Mouse (Mus musculus) midbrain, embryonic 16.5 days (tissue): Measurements from ENCODE around the gene Mlip. TPM values are rescaled to one million over a fixed set of nuclear protein-coding genes. Genes with fewer than 3 reads are reported as not detected.
A peak's percentile ranks its signal among the peaks of the same experiment; 100 is the strongest.
"Not testable (repeated sequence)": the region's sequence is repeated elsewhere in the genome, so short reads cannot be mapped to it uniquely, and the experiment has no call there.

Source experiments
- ATAC-seq: fragments of 200-750 bp; cut with Nextera tagmentation; 2 replicates; pipeline ENCODE4 v1.8.0; 2017; ENCODE audit warnings: moderate TSS enrichment
- H3K27ac ChIP-seq: fragments of 300-500 bp; sonication (generic); 2 replicates; pipeline ENCODE4 v1.5.1; 2014; ENCODE audit warnings: mild to moderate bottlenecking, low read length, mixed read lengths
- H3K27me3 ChIP-seq: fragments of 300-500 bp; sonication (generic); 2 replicates; pipeline ENCODE4 v1.6.1; 2014; ENCODE audit warnings: low read depth, low read length, mixed read lengths; ENCODE audit not compliant: control insufficient read depth, insufficient read depth
- H3K36me3 ChIP-seq: fragments of 300-500 bp; sonication (generic); 2 replicates; pipeline ENCODE4 v1.6.1; 2014; ENCODE audit warnings: mild to moderate bottlenecking, low read length, moderate library complexity, mixed read lengths; ENCODE audit not compliant: control insufficient read depth, insufficient read depth
- H3K4me1 ChIP-seq: fragments of 300-500 bp; sonication (generic); 2 replicates; pipeline ENCODE4 v1.6.1; 2014; ENCODE audit warnings: mild to moderate bottlenecking, low read length, mixed read lengths; ENCODE audit not compliant: control insufficient read depth, insufficient read depth
- H3K4me2 ChIP-seq: fragments of 300-500 bp; sonication (generic); 2 replicates; pipeline ENCODE4 v1.6.1; 2014; ENCODE audit warnings: mild to moderate bottlenecking, low read length, mixed read lengths
- H3K4me3 ChIP-seq: fragments of 300-500 bp; sonication (generic); 2 replicates; pipeline ENCODE4 v1.5.1; 2014; ENCODE audit warnings: low read depth, mild to moderate bottlenecking, low read length, moderate library complexity, mixed read lengths
- H3K9ac ChIP-seq: fragments of 300-500 bp; sonication (generic); 2 replicates; pipeline ENCODE4 v1.6.1; 2014; ENCODE audit warnings: low read depth, low read length, mixed read lengths
- H3K9me3 ChIP-seq: fragments of 300-500 bp; sonication (generic); replicated peaks from 2 replicates; pipeline ENCODE4 v1.6.1; 2014; ENCODE audit warnings: mild to moderate bottlenecking, low read length, mixed read lengths; ENCODE audit not compliant: control insufficient read depth, poor library complexity, severe bottlenecking
- WGBS: fragments of 180-500 bp; shearing (Covaris S2); extraction: QIAGEN DNeasy Blood & Tissue Kit; methylation state at CpG from one replicate; pipeline ENCODE4 v1.1.7; 2014; 5-methylcytosine and 5-hydroxymethylcytosine counted together
- polyA plus RNA-seq: library from polyadenylated mRNA; unstranded; fragments of >200 nt; fragmentation: Nextera tagmentation; extraction: Ambion mirVana; gene quantifications from 2 replicates; pipeline ENCODE4 v1.2.1, GENCODE M21; 2015

Mlip gene
- polyA plus RNA-seq, 1 experiment from 2014 or later = 1.8 TPM

DNA sequence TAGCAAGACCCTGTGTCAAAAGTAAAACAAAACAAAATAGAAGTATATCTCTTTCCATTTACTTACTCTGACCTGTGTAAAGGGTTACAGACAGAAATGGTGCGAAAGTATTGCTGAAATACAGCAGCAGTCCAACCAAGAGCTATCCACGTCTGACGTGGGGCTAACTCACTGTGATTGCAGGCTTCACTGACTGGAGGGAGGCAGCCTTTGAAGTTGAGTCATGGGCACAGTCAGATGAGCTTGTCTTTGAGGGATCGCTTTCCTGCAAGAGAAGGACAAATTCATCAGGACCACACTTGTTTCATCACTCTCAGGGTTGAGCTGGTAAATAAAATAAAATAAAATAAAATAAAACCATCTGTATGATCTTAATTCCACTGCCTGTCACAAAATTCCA, 31.2 kb upstream of the Mlip start:
- no peaks in the 10 kb centered on the region for H3K4me1 ChIP-seq
- no peak overlapping the region for H3K27ac ChIP-seq
- H3K4me3 ChIP-seq = no peak overlapping the region
- no peaks in the 10 kb centered on the region for H3K36me3 ChIP-seq
- no peak overlapping the region for H3K9ac ChIP-seq
- no peaks in the 10 kb centered on the region for H3K9me3 ChIP-seq
- no peaks in the 10 kb centered on the region for H3K27me3 ChIP-seq
- no peak overlapping the region for H3K4me2 ChIP-seq
- ATAC-seq = no peak
- WGBS = 69% methylated on average over 4 of the region's 4 CpGs

DNA sequence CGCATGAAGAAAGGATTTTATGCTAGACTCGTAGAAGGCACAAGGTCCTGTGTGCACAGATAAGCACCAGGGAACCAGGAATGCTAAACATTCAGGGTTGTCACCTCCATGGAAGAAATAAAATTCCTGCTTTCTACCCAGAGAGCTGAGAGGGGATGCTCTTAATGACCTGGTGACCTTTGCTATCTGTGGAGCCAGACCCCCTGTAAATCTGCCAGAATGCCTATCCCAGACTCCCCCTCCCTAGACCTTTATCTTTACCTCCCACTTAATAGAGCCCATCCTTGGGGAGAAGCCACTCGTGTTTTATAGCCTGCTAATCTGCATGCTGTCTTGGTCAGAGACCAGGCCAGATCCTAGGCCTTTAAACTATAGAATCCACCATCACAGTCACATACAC, 29.7 kb upstream of the Mlip start:
- Histone ChIP-seq H3K9me3 (no peaks in the 10 kb centered on the region), H3K36me3 (no peaks in the 10 kb centered on the region), H3K4me3 (no peak overlapping the region), H3K4me1 (no peaks in the 10 kb centered on the region), H3K4me2 (no peak overlapping the region), H3K9ac (no peak overlapping the region), H3K27me3 (no peaks in the 10 kb centered on the region), H3K27ac (no peak overlapping the region)
- ATAC-seq = no peak
- WGBS = 40% methylated on average over 3 of the region's 3 CpGs

DNA sequence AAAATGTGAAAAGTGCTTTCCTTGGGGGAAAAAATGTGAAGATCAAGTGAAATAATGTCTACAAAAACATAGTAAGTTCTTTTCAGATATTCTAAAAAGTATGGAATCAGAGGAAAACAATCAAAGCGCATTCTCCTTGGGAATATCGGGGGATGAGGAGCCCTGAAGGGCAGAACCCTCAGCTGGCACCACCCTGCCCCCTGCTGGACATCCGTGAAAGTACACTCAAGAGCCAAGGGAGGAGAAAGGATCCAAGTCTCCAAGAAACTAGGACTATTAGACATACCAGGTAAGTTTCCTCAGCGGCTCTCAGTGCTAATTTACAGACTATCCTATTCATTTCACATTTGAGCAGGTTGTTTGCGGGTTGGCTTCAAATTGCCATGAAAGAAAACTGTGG, 28.8 kb upstream of the Mlip start:
- H3K4me3 ChIP-seq = no peak overlapping the region
- H3K27ac ChIP-seq = no peak overlapping the region
- H3K27me3 ChIP-seq = no peaks in the 10 kb centered on the region
- no peaks in the 10 kb centered on the region for H3K36me3 ChIP-seq
- 14% methylated on average over 5 of the region's 5 CpGs for WGBS
- H3K4me1 ChIP-seq = no peaks in the 10 kb centered on the region
- H3K4me2 ChIP-seq = no peak overlapping the region
- no peaks in the 10 kb centered on the region for H3K9me3 ChIP-seq
- ATAC-seq = no peak
- no peak overlapping the region for H3K9ac ChIP-seq

DNA sequence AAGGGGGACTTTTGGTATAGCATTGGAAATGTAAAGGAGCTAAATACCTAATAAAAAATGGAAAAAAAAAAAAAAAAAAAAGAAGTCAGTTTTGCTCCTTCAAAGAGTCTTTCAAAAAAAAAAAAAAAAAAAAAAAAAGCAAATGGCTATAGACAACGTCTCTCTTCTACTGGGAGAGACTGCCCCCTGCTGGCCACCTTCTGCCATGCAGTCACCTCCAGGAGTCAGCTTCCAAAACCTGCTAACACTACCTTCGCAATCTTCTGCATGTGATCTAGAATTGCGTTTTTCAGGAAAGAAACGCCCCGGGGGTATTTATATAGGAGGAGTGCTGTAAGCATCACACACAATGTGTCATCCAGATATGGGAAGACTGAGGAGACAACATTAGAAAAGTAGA, 26.9 kb upstream of the Mlip start:
- no peak for ATAC-seq
- H3K4me1 ChIP-seq = no peaks in the 10 kb centered on the region
- 35% methylated on average over 5 of the region's 5 CpGs for whole genome bisulfite sequencing

GRCm38 (mm10) chr9:77377696-77378095, 24.9 kb upstream of the Mlip start:
- no peaks in the 10 kb centered on the region for H3K36me3 ChIP-seq
- no peaks in the 10 kb centered on the region for H3K4me1 ChIP-seq
- H3K4me2 ChIP-seq = no peak overlapping the region
- no peak overlapping the region for H3K4me3 ChIP-seq
- no peak overlapping the region for H3K27ac ChIP-seq
- ATAC-seq = no peak
- H3K27me3 ChIP-seq = no peaks in the 10 kb centered on the region
- H3K9ac ChIP-seq = no peak overlapping the region
- WGBS = 50% methylated on average over 10 of the region's 10 CpGs
- H3K9me3 ChIP-seq = no peaks in the 10 kb centered on the region

More for the DNA sequence above, 26.9 kb upstream of the Mlip start:
- Histone ChIP-seq H3K36me3 (no peaks in the 10 kb centered on the region), H3K27me3 (no peaks in the 10 kb centered on the region), H3K27ac (no peak overlapping the region), H3K4me2 (no peak overlapping the region), H3K4me3 (no peak overlapping the region), H3K9ac (no peak overlapping the region), H3K9me3 (no peaks in the 10 kb centered on the region)

DNA sequence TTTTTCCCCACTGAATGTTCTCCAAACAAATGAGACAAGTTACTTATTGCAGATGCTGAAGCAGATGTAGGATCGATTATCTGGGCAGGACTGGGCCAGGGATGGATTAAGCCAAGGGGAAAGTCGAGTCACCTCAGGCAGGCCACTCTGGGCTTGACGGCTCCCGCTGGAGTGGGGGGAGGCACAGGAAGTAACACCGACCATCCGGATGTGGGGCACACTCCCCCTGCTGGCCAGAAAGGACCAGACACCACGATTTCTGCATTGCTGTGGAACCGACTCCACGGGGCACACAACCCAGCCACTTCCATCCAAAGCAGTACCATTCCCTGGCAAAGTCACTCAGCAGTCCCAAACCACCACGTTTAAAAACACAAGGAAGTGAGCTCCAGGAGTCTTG, 24.3 kb upstream of the Mlip start:
- H3K27me3 ChIP-seq = no peaks in the 10 kb centered on the region
- no peak overlapping the region for H3K4me2 ChIP-seq

DNA sequence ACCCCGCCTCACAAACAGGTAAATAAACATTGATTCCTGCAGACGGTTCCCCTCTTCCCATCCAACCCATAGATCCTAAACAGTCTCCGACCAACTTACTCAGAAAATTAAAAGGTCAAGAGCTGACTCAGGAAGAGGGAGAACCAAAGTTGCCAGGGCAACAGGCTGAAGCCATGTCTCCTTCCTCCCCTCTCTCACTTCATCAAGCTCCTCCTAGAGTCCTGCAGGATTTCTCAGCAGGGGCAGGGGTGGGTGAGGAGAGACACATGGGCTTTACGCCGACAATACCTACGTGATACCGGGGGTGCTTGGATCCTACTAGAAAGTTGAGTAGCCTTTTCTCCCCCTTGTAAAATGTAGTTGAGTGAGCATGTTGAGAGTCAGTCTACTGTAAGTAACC, 23.8 kb upstream of the Mlip start:
- WGBS = 86% methylated on average over 7 of the region's 7 CpGs
- Histone ChIP-seq H3K27ac (no peak overlapping the region), H3K36me3 (no peaks in the 10 kb centered on the region), H3K9ac (no peak overlapping the region), H3K4me2 (no peak overlapping the region), H3K9me3 (no peaks in the 10 kb centered on the region), H3K4me3 (no peak overlapping the region), H3K4me1 (no peaks in the 10 kb centered on the region), H3K27me3 (no peaks in the 10 kb centered on the region)
- no peak for ATAC-seq

More for the DNA sequence above, 24.3 kb upstream of the Mlip start:
- no peaks in the 10 kb centered on the region for H3K36me3 ChIP-seq
- no peak overlapping the region for H3K27ac ChIP-seq
- no peak overlapping the region for H3K9ac ChIP-seq
- H3K9me3 ChIP-seq = no peaks in the 10 kb centered on the region
- WGBS = 68% methylated on average over 10 of the region's 10 CpGs
- H3K4me1 ChIP-seq = no peaks in the 10 kb centered on the region
- no peak for ATAC-seq
- no peak overlapping the region for H3K4me3 ChIP-seq

- Histone ChIP-seq H3K27me3 (no peaks in the 10 kb centered on the region), H3K4me1 (no peaks in the 10 kb centered on the region), H3K27ac (no peak overlapping the region), H3K4me2 (no peak overlapping the region), H3K9me3 (no peaks in the 10 kb centered on the region), H3K9ac (no peak overlapping the region), H3K4me3 (no peak overlapping the region), H3K36me3 (no peaks in the 10 kb centered on the region)
- 63% methylated on average over 3 of the region's 3 CpGs for WGBS
- ATAC-seq = no peak
Observed at GRCm38 (mm10) chr9:77370706-77371105, 17.9 kb upstream of the Mlip start.

DNA sequence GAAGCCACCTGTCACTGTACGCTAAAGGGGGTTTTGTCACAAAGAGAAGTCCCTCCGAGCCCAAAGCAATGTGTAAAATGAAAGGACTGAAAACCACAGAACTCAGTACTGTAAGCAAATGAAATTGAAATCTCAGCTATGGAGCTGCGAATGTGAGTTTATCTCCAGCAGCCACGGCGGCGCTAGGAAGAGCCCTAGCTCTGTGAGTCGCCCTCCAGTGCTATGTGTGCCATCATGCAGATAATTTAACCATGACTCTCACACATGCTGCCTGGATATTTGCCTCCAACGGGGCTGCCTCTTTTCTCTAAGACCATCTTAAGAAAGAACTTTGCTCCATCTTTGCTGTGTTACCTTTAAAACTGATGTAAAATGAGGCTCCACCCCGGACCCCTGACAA, 16.5 kb upstream of the Mlip start:
- 66% methylated on average over 9 of the region's 9 CpGs for WGBS
- Histone ChIP-seq H3K9ac (no peak overlapping the region), H3K4me3 (no peak overlapping the region), H3K4me1 (no peaks in the 10 kb centered on the region), H3K4me2 (no peak overlapping the region), H3K27me3 (no peaks in the 10 kb centered on the region), H3K9me3 (no peaks in the 10 kb centered on the region), H3K27ac (no peak overlapping the region), H3K36me3 (no peaks in the 10 kb centered on the region)
- peak; percentile 48; the same call in 1 of the 2 replicates for ATAC-seq

DNA sequence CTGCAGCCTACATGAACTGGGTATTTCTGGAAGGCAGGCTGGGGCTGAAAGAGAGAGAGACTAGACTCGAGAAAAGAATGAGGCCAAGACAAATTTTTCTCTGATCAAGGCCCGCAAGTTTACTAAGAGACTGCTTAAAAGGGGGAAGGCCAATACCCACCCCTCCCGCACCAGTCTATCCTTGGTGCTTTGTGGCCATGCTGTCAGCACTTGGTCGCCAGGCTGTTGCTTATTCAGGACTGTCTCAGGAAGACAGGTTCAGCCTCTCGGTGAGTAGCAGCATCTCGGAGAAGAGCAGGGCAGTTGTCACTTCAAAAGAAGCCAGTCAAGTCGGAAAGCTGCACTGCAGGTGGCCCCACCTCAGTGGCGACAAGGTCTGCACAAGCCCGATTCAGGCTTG, 11.9 kb upstream of the Mlip start:
- H3K4me3 ChIP-seq, H3K27ac ChIP-seq, H3K36me3 ChIP-seq, H3K27me3 ChIP-seq, ATAC-seq, H3K4me2 ChIP-seq, H3K4me1 ChIP-seq, H3K9me3 ChIP-seq, H3K9ac ChIP-seq: not testable (repeated sequence)
- WGBS = 66% methylated on average over 9 of the region's 9 CpGs
